In the genomic region with DNA sequence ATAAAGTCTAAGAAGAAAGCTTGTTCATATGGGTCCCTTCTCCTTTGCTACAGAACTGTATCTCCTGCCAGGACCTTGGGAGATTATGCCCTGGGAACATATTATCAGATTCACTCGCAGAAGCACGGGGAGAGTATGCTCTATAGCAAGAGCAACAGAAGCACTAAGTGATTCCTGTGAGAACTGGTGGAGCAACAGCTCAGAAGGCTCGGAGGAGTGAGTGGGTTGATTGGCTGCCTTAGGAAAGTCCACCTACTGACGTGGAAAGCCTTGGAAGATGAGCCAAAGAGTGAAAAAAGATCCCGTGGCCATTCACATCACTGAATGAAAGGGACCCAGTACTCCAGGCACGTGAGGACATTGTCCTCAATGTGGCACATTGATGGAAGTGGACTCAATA, we compare ENCODE assay signal across 9 mouse cellular contexts.
"Had no signal": no experiment of that assay in that cellular context is flagged by ENCODE, and none has a peak within 500 bp of the region (broad histone marks: within the 10 kb centered on the region; RNA-seq: fewer than 3 reads in every experiment).

No protein-coding gene starts in this region.

- DNase-seq: kidney, adult 18-20 months; kidney, adult 9 months; kidney, postnatal 25 days; liver, postnatal 0 days; lung, embryonic 14.5 days; thymus, postnatal 25 days had no signal

- ATAC-seq: intestine, embryonic 15.5 days; liver, postnatal 0 days; lung, postnatal 0 days; midbrain, embryonic 15.5 days had no signal
